ENCODE assay signal across 8 mouse cellular contexts in genomic region chr19:7494187-7495015, GRCm38 (mm10). TPM values are rescaled to one million over a fixed set of nuclear protein-coding genes. Genes with fewer than 3 reads are reported as not detected.
DNase-seq lines count a peak whose midpoint lies in the region; ATAC-seq and TF ChIP-seq lines count a peak whose summit lies in the region.

No protein-coding gene starts in this region.

- no peaks in the 10 kb centered on the region for H3K27me3 ChIP-seq in CH12.LX (replicated peaks)
- no peaks in the 10 kb centered on the region for H3K27me3 ChIP-seq in forebrain, embryonic 12.5 days
- no peaks in the 10 kb centered on the region for H3K27me3 ChIP-seq in liver, postnatal 0 days (ENCODE audit: insufficient read depth, low read length)
- no peaks in the 10 kb centered on the region for H3K27me3 ChIP-seq in neural tube, embryonic 14.5 days (ENCODE audit: control insufficient read depth, insufficient read depth, low read length)

- peak overlapping the region; percentile 84 for H3K9ac ChIP-seq in CH12.LX (ENCODE audit: insufficient read depth, low read depth)
- H3K9ac ChIP-seq in forebrain, embryonic 12.5 days = peak overlapping the region; percentile 84
- H3K9ac ChIP-seq in liver, postnatal 0 days (replicated peaks) = peak overlapping the region; percentile 95
- peak overlapping the region; percentile 82 for H3K9ac ChIP-seq in neural tube, embryonic 14.5 days (replicated peaks; ENCODE audit: low read depth, low read length)

- H3K4me3 ChIP-seq in CH12.LX (replicated peaks in 1 of 3; ENCODE audit: low read depth in 2 of 3, low read length in 2 of 3, poor library complexity in 1 of 3) = peak overlapping the region; percentile 68 to 74 (median 72)
- peak overlapping the region; percentile 68 for H3K4me3 ChIP-seq in forebrain, embryonic 12.5 days (replicated peaks)
- peak overlapping the region; percentile 91 for H3K4me3 ChIP-seq in liver, postnatal 0 days (ENCODE audit: low read depth, low read length)
- peak overlapping the region; percentile 77 for H3K4me3 ChIP-seq in neural tube, embryonic 14.5 days (ENCODE audit: low read depth, low read length)

- peak overlapping the region; percentile 65 for H3K27ac ChIP-seq in CH12.LX (ENCODE audit: insufficient read depth, low read depth)
- peak overlapping the region; percentile 97 for H3K27ac ChIP-seq in forebrain, embryonic 12.5 days
- H3K27ac ChIP-seq in liver, postnatal 0 days (ENCODE audit: low read depth) = peak overlapping the region; percentile 100
- H3K27ac ChIP-seq in neural tube, embryonic 14.5 days (ENCODE audit: low read depth, low read length) = peak overlapping the region; percentile 97

- H3K36me3 ChIP-seq in CH12.LX (replicated peaks in 1 of 2; ENCODE audit: control insufficient read depth in 1 of 2, insufficient read depth in 1 of 2, low read length in 1 of 2) = peaks cover 0 to 1% of the 10 kb centered on the region in 2 experiments
- H3K36me3 ChIP-seq in forebrain, embryonic 12.5 days (replicated peaks) = no peaks in the 10 kb centered on the region
- no peaks in the 10 kb centered on the region for H3K36me3 ChIP-seq in liver, postnatal 0 days (replicated peaks; ENCODE audit: insufficient read depth, low read length)
- H3K36me3 ChIP-seq in neural tube, embryonic 14.5 days (ENCODE audit: control insufficient read depth, insufficient read depth, low read length) = no peaks in the 10 kb centered on the region

- TF ChIP-seq POLR2A in CH12.LX (IDR thresholded peaks at IDR 0.05; ENCODE audit: low read depth, low read length) = peak; percentile 71

- no peaks in the 10 kb centered on the region for H3K9me3 ChIP-seq in CH12.LX (replicated peaks; ENCODE audit: low read length)
- H3K9me3 ChIP-seq in forebrain, embryonic 12.5 days = no peaks in the 10 kb centered on the region
- H3K9me3 ChIP-seq in liver, postnatal 0 days (ENCODE audit: low read length) = no peaks in the 10 kb centered on the region
- no peaks in the 10 kb centered on the region for H3K9me3 ChIP-seq in neural tube, embryonic 14.5 days (ENCODE audit: control insufficient read depth, low read length)

- DNase-seq in CH12.LX (ENCODE audit: extremely low read depth) = peak; percentile 84
- peak; percentile 78 for DNase-seq in c-Kit-positive CD71-positive TER-119-negative erythroid progenitor cells, embryonic 14.5 days (ENCODE audit: low read depth)
- peak; percentile 95 to 96 for DNase-seq in heart, postnatal 10 days
- DNase-seq in large intestine, adult 2 months (ENCODE audit: low read depth, low spot score) = peak; percentile 80
- DNase-seq in liver, postnatal 0 days = peak; percentile 92
- peak; percentile 93 for DNase-seq in testis, postnatal 10 days (ENCODE audit: low spot score)

- ATAC-seq in forebrain, embryonic 12.5 days (ENCODE audit: low FRiP score) = peak; percentile 94
- ATAC-seq in liver, postnatal 0 days = peak; percentile 95
- ATAC-seq in neural tube, embryonic 14.5 days (ENCODE audit: low read depth) = peak; percentile 96

- WGBS in forebrain, embryonic 12.5 days = under 1% methylated on average over 84 of the region's 84 CpGs
- under 1% methylated on average over 84 of the region's 84 CpGs for WGBS in large intestine, adult 2 months
- under 1% methylated on average over 82 of the region's 84 CpGs for WGBS in liver, postnatal 0 days (ENCODE audit: insufficient replicate concordance)
- WGBS in neural tube, embryonic 14.5 days = under 1% methylated on average over 84 of the region's 84 CpGs

- H3K79me2 ChIP-seq in CH12.LX (replicated peaks; ENCODE audit: control insufficient read depth, extremely low read depth, insufficient read depth, poor library complexity, severe bottlenecking) = peaks cover 10% of the 10 kb centered on the region

- in situ Hi-C loops in CH12.LX (cut with MboI; ENCODE audit: low pct_ligation_motif_present, low pct_unique_long_range_greater_than_20kb, low sequenced_read_pairs) = no loop called here

- TF ChIP-seq RAD21 in CH12.LX (IDR thresholded peaks at IDR 0.05; ENCODE audit: low read depth, low read length) = no peak

- TF ChIP-seq EP300 in CH12.LX (IDR thresholded peaks at IDR 0.05; ENCODE audit: low read length) = no peak
- no peak; the same call in 1 of the 2 replicates for TF ChIP-seq EP300 in liver, postnatal 0 days (IDR thresholded peaks at IDR 0.05; ENCODE audit: low read depth)

- dilution Hi-C loops in CH12.LX (cut with MboI; ENCODE audit: extremely low pct_ligation_motif_present, extremely low pct_unique_long_range_greater_than_20kb, low sequenced_read_pairs) = no loop called here

- peak overlapping the region; percentile 47 for H3K4me2 ChIP-seq in CH12.LX (ENCODE audit: insufficient read depth, low read depth, poor library complexity, severe bottlenecking)
- peak overlapping the region; percentile 71 for H3K4me2 ChIP-seq in forebrain, embryonic 12.5 days
- peak overlapping the region; percentile 99 for H3K4me2 ChIP-seq in liver, postnatal 0 days (ENCODE audit: low read depth, low read length)
- peak overlapping the region; percentile 54 for H3K4me2 ChIP-seq in neural tube, embryonic 14.5 days (ENCODE audit: low read depth, low read length)

- TF ChIP-seq CTCF in CH12.LX (conservative IDR thresholded peaks at IDR 0.05 in 1 of 2, IDR thresholded peaks at IDR 0.05 in 1 of 2; ENCODE audit: low read depth in 2 of 2, low read length in 2 of 2) = peak in 1 of 2 experiments; percentile 10; a peak in 1 of 4 replicates
- peak; percentile 43 for TF ChIP-seq CTCF in liver, postnatal 0 days (IDR thresholded peaks at IDR 0.05; ENCODE audit: low read depth)

- intact Hi-C loops in heart, postnatal 10 days (cut with DNase I) = no loop called here

- H3K4me1 ChIP-seq in CH12.LX (ENCODE audit: control insufficient read depth in 1 of 2, insufficient read depth in 2 of 2) = peaks cover 0 to 3% of the 10 kb centered on the region in 2 experiments; a peak in 1 of 4 replicates
- peaks cover 5% of the 10 kb centered on the region for H3K4me1 ChIP-seq in forebrain, embryonic 12.5 days
- H3K4me1 ChIP-seq in liver, postnatal 0 days (ENCODE audit: insufficient read depth) = peaks cover 20% of the 10 kb centered on the region
- no peaks in the 10 kb centered on the region; the same call in 1 of the 2 replicates for H3K4me1 ChIP-seq in neural tube, embryonic 14.5 days (ENCODE audit: control insufficient read depth, insufficient read depth, low read length)

TF ChIP-seq in CH12.LX, 34 proteins besides CTCF, POLR2A, EP300 and RAD21 (continues in another document):
- TF ChIP-seq KAT2A (IDR thresholded peaks at IDR 0.05; ENCODE audit: insufficient replicate concordance, low read length) (peak; percentile 76; the same call in 1 of the 2 replicates), MAX (IDR thresholded peaks at IDR 0.05; ENCODE audit: low read length) (peak; percentile 98), POLR2AphosphoS2 (IDR thresholded peaks at IDR 0.05; ENCODE audit: low read depth, low read length) (no peak), E2F4 (IDR thresholded peaks at IDR 0.05; ENCODE audit: insufficient replicate concordance, low read depth, low read length) (peak; percentile 72; the same call in 1 of the 2 replicates), JUN (IDR thresholded peaks at IDR 0.05; ENCODE audit: insufficient read depth, low read depth, low read length) (no peak), JUND (conservative IDR thresholded peaks at IDR 0.05; ENCODE audit: low read depth, low read length) (no peak), ZNF384 (IDR thresholded peaks at IDR 0.05; ENCODE audit: low read depth, low read length) (peak; percentile 91), HCFC1 (IDR thresholded peaks at IDR 0.05; ENCODE audit: low read depth, low read length) (peak; percentile 88), ZKSCAN1 (IDR thresholded peaks at IDR 0.05; ENCODE audit: borderline replicate concordance, low read depth, low read length) (no peak), MXI1 (IDR thresholded peaks at IDR 0.05; ENCODE audit: low read depth, low read length) (peak; percentile 56), CHD1 (IDR thresholded peaks at IDR 0.05; ENCODE audit: low read depth, low read length) (no peak; the same call in 1 of the 2 replicates), IRF4 (IDR thresholded peaks at IDR 0.05; ENCODE audit: low read depth, low read length) (0 out of 2 replicates have a peak, but pooled peaks have one; percentile 7), NRF1 (IDR thresholded peaks at IDR 0.05; ENCODE audit: low read depth, low read length) (peak; percentile 91), ELF1 (IDR thresholded peaks at IDR 0.05; ENCODE audit: low read depth, low read length) (peak; percentile 50), GABPA (IDR thresholded peaks at IDR 0.05; ENCODE audit: insufficient replicate concordance, low read depth, low read length) (no peak), TCF12 (IDR thresholded peaks at IDR 0.05; ENCODE audit: low read depth, low read length) (peak; percentile 16; the same call in 1 of the 2 replicates), RCOR1 (conservative IDR thresholded peaks at IDR 0.05; ENCODE audit: low read depth, low read length) (no peak), BHLHE40 (IDR thresholded peaks at IDR 0.05; ENCODE audit: low read depth, low read length) (peak; percentile 82), NELFE (IDR thresholded peaks at IDR 0.05; ENCODE audit: low read depth, low read length) (0 out of 2 replicates have a peak, but pooled peaks have one; percentile 23), TBP (conservative IDR thresholded peaks at IDR 0.05; ENCODE audit: low read depth, low read length) (0 out of 2 replicates have a peak, but pooled peaks have one; percentile 41)

RNA-seq across cellular contexts. Expression of gene Atl3, which starts 0.6 kb away (rescaled TPM):
- total RNA-seq in CH12.LX (2012; rRNA removed) = 7.3 and 9.2 TPM in 2 replicates
- 17.5 and 19.8 TPM in 2 replicates for total RNA-seq in CH12.LX (2014; rRNA removed)
- 11.3 and 14.3 TPM in 2 replicates for polyA plus RNA-seq in CH12.LX (2012; ENCODE audit: insufficient read length, low read depth)
- 8.4 and 9.2 TPM in 2 replicates for polyA plus RNA-seq in forebrain, embryonic 12.5 days (2016; fragmentation: Nextera tagmentation; extraction: Ambion mirVana)
- total RNA-seq in heart, postnatal 10 days (2021) = 10 to 100 TPM; 33.4 to 34.8 TPM
- polyA plus RNA-seq in large intestine, adult 2 months (2012; rRNA removed) = 7.1 and 9.3 TPM in 2 replicates
- 7.2 and 7.7 TPM in 2 replicates for polyA plus RNA-seq in liver, postnatal 0 days (2015; fragmentation: Nextera tagmentation; extraction: Ambion mirVana)
- 7.4 and 8.1 TPM in 2 replicates for polyA plus RNA-seq in neural tube, embryonic 14.5 days (2014; fragmentation: Nextera tagmentation; extraction: Ambion mirVana)

RNA-seq across cellular contexts. Expression of gene Rtn3, which starts 11.3 kb away (rescaled TPM):
- total RNA-seq in CH12.LX (2012; rRNA removed) = 29.0 and 32.7 TPM in 2 replicates
- 33.0 and 39.1 TPM in 2 replicates for total RNA-seq in CH12.LX (2014; rRNA removed)
- 97.5 and 102 TPM in 2 replicates for polyA plus RNA-seq in CH12.LX (2012; ENCODE audit: insufficient read length, low read depth)
- polyA plus RNA-seq in forebrain, embryonic 12.5 days (2016; fragmentation: Nextera tagmentation; extraction: Ambion mirVana) = 383 and 409 TPM in 2 replicates
- total RNA-seq in heart, postnatal 10 days (2021) = 100 to 1,000 TPM in 1 of 2 experiments, 10 to 100 TPM in 1; 99.1 to 107 TPM
- 79.9 and 96.3 TPM in 2 replicates for polyA plus RNA-seq in large intestine, adult 2 months (2012; rRNA removed)
- polyA plus RNA-seq in liver, postnatal 0 days (2015; fragmentation: Nextera tagmentation; extraction: Ambion mirVana) = 62.2 and 63.0 TPM in 2 replicates
- 482 and 576 TPM in 2 replicates for polyA plus RNA-seq in neural tube, embryonic 14.5 days (2014; fragmentation: Nextera tagmentation; extraction: Ambion mirVana)

Comparison
In these comparisons a context has a peak if more than half of its experiments do, and no peak if none do; other contexts are left out.
1. Peak in every context shown above with its lines: DNase-seq, ATAC-seq, H3K4me3 ChIP-seq and H3K27ac ChIP-seq.
2. H3K4me2 ChIP-seq: peak in every context shown above with its lines; median percentile 99 in liver, postnatal 0 days; 71 in forebrain, embryonic 12.5 days; 54 in neural tube, embryonic 14.5 days; 47 in CH12.LX.